Mouse (Mus musculus): ENCODE measurements around the gene Nup35. TPM values are rescaled to one million over a fixed set of nuclear protein-coding genes. Genes with fewer than 3 reads are reported as not detected.

Nup35 gene
- polyA plus RNA-seq, 1 experiment: 21.9 TPM

DNA sequence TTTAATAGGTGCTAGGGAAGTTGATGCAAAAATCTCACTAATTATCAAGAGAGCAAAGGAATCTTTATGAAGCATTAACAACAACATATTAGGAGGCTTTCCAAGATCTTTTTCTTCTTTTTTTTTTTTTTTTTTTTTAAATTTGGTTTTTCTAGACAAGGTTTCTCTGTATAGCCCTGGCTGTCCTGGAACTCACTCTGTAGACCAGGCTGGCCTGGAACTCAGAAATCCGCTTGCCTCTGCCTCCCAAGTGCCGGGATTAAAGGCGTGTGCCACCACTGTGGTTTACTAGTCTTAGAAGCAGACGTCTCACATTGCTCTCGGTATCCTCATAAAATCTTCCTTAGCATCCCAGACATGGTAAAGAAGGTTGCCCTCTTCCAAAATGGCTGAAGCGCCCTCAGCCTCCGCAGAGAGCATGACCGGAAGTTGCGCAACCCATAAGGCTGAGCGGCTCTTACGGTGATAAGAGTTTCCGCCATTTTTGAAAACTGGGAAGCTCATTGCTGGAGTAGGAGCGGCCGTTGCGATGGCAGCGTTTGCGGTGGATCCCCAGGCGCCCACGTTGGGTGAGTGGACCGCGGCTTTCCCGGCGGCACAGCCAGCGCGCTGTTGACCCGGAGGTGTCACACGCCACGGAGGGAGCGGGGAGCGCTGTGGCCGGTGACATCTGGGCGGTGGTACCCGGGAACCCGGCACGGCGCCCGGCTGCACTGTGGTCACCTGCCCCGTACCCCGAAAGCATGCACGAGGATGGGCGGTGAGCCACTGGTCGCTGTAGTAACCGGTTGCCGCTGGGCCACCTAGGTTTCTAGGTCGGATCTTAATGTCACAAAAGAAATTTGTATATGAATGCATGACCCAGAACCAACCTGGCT lies 21.6 kb downstream of the Nup35 start:
- DNase-seq (ENCODE audit: low spot score): peak; percentile 81

DNA sequence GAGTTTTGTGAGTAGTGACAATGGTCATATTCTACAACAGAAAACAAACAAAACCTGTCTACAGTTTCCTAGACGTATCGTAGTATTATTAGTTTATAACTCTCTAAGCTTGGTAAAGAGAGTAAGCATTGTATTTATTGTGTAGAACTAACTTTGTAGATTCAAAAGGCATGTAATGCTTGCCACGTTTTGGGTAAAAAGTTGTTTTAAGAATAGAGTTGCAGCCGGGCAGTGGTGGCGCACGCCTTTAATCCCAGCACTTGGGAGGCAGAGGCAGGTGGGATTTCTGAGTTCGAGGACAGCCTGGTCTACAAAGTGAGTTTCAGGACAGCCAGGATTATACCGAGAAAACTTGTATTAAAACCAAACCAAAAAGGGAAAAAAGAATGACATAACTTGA lies 22.4 kb downstream of the Nup35 start:
- DNase-seq (ENCODE audit: low spot score): no peak

DNA sequence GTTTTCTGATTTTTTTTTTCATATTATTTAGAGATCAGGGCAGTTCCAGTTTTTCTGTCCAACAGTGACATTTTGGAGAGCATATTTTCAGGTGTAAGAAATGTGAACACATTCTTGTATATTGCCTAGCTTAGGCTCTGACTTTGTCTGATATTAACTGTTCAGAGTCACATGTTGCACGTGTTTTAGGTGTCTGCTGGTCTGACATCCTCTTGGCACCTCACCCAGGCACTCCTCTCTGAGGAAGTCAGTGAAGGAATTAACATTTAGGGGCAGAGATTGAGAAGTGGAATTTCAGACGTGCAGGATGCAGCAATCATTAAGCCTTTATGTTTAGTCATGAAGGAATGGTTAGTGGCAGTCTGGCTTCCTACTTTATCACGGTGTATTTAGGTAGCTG lies 22.8 kb downstream of the Nup35 start:
- DNase-seq (ENCODE audit: low spot score): no peak

DNA sequence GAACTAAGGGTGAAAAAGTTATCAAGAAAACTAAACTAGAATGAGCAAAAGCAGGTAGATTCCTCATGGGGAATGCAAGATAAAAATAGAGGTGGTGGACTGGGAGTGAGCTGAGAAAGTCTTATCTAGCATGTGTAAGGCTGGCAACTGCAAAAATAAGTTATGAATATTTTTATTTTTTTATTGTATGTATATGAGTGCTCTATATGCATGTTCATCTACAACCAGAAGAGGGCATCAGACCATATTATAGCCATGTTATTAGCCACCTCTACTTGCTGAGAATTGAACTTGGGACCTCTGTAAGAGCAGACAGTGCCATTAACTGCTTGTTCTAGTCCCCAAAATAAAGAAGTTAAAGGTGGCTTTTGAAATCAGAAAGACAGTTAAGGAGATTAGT lies 44.4 kb downstream of the Nup35 start:
- DNase-seq (ENCODE audit: low spot score): no peak

DNA sequence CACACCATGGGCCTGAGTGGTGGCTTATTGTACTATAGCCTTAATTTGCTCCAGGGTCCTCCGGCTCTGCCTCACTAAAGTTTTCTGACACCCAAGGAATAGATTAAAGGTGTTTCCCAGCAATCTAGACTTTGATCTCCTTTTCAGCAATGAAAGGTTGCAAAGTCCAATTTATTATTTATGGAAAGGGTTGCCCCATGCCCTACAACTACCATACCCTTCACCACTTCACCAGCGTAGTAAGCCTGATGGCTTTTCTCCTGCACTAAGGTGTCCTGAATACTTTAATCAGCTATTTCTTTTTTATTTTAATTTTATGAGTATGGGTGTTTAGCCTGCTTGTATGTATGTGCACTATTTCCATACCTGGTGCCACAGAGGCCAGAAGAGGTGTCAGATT lies 45.6 kb downstream of the Nup35 start:
- no peak for DNase-seq (ENCODE audit: low spot score)

DNA sequence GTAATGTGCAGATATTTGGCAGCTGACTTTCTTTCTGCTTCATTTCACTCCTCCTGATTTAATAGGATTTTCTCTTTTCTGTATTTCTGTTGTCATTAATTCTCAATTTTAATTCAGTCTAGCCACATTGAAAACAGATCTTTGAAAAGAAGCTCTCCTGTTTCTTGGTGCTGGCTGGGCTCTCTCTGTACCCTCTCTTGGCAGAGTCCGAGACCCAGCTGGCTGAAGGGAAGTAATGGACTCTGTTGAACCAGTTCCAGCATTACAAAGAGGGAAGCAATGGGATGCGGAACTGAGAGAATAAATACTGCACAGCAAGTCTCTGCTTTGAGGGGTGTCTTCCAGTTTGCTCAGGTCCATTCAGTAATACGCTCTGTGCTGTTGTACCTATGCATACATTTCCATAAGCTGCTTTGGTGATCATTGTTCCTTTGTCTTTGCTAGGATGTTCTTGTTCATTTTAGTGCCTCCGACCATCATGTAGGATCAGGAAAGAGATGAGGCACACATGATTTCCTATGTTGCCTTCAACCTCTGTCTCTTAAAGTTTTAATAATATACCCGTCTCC lies 50.4 kb downstream of the Nup35 start:
- DNase-seq (ENCODE audit: low spot score): no peak

DNA sequence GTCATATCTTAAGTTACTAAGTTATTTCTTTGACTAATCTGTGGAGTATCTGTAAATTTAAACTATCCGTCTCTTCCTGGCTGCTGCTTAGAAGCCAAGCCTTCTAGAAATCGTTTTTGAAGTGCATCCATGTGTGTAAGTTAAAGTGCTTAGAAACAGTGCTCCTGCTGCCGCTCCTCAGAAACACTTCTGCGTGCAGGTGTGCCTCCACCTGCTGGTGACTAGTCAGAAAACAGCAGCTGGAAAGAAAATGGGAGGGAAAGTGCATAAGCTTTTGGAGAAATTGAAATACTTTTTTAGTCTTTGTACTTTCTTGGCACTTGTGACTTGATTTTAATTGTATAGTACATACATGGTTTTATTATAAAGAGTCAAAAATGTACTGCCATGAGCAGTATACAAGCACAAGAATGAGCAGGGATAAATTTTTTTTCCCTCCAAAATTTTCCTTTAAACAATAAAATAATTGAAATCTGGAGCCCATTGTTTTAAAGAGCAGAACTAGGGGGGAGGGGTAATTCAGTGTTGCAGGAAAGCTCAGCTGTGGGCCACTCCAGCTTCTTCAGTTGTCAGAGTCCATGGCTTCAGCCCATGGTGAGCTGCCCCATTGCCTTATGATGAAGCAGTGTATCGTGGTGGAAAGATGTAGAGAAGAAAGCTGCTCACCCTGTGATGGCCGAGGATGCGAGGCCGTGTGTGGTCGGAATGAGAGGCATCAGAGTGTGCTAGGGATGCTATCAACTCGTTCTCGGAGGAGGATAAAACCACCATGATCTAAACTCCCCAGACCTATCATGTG lies 53.0 kb downstream of the Nup35 start:
- DNase-seq (ENCODE audit: low spot score): no peak

DNA sequence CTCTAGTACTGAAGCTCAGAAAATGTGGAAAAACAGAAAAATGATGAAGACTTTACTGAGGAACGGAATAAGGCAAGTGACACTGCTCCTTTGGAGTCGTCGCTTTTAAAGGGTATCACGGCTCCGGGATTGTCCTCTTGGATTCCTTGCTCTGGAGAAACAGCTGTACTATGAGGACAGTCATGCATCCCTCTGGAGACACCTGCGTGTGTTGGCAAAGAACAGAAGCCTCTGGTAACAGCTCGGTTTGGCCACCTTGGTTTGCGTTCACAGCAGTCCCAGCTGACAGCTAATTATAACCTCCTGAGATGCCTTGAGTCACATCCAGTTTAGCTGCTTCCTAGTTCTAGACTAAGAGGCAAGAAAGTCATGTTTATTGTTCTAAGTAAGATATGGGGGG lies 61.8 kb downstream of the Nup35 start:
- no peak for DNase-seq (ENCODE audit: low spot score)

DNA sequence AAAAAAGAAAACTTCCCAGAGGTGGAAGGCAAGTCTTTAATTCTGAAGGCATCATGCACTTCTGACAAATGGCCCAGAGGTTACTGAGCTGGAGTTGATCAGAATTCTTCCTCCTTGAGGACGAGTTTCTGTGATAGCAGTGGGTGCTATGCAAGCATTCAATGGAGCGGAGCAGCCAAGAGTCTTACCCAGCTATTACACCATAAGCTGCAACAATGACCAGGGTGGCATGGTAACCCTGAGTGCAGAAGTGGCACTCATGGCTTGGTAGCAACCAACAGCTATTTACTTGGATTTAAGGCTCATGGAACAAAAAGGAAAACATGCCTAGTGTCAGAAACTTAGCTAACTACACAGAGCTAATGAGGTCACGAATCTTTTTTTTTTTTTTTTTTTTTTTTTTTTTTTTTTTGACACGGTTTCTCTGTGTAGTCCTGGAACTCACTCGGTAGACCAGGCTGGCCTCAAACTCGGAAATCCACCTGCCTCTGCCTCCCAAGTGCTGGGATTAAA lies 66.7 kb downstream of the Nup35 start:
- DNase-seq (ENCODE audit: low spot score): no peak

DNA sequence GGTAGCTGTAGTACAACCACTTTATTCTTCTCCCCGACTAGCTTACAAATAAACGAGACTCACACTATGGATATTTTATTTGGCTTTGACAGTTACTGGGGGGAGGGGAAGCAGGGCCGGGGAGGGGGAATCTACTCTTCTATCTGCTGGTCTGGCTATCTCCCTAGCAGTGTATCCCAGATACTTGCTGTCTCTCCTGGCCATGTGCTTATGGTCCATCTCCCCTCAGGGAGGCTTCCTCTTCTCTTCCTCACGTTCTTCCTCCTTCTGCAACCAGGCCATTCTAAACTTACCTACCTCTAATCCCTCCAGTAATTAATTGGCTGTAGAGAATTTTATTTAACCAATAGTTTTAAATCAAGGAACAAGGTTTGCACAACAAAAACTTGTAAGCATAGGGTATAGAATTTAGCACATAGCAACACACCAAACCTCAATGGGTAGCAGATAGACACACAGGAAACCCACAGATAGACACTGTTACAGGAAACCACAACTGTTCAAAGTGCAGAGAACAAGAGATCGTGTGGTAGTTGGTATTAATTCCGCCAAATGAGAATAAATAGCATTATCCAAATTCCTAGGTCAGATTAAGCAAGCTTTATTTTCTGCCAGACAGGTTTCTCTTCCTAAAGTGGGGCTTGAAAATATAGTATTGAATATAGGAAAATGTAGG lies 67.5 kb downstream of the Nup35 start:
- DNase-seq (ENCODE audit: low spot score): no peak

DNA sequence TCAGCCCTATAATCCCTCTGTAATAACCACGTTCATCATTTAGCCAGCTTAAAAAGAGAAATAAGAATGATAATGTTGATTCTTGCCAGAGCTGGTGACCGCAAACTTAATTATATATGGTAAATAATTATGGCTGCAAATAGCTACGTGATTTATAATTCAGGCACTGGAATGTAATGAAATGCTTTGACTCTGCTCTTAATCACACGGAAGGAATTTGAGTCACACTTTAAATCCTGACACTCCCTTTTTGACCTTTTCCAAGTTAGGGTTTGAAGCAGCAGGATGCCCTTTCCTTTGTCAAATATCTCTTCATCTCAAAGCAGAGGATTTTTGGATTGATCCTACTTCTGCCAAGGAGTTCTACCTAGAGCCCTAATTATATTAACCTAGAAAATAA lies 71.2 kb downstream of the Nup35 start:
- no peak for DNase-seq (ENCODE audit: low spot score)

DNA sequence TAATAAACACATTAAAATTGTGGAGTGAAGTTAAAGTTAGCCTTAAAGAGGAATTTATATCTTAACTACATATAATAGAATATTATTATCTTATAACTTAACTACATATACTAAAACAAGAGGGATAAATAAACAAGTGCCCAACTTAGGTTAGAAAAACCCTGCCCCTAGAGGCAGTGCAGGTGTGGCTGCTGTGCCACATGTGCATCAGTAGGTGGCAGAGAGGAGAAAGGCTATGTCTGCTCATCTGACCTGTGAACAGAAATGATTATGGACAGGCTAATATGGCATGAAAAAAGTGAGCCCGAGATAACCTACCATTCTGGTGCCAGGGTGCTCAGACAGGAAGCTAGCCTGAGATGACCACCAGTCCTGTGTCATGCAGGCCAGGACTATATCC lies 90.4 kb downstream of the Nup35 start:
- DNase-seq (ENCODE audit: low spot score): no peak

Other genes with a start within 250 kb of the Nup35 start
- 4.6 and 5.6 TPM in 2 replicates for gene Frzb, start 169.6 kb upstream of the Nup35 start, polyA plus RNA-seq (2012; rRNA removed)
- 93.1 and 96.9 TPM in 2 replicates for gene Nckap1, start 35.9 kb upstream of the Nup35 start, polyA plus RNA-seq (2012; rRNA removed)
- 10.0 and 10.3 TPM in 2 replicates for gene Dusp19, start 191 bp upstream of the Nup35 start, polyA plus RNA-seq (2012; rRNA removed)

Measured in urinary bladder, adult 2 months (tissue).